Mouse (Mus musculus): ENCODE results near the gene Faf1.
"Not testable (repeated sequence)": the region's sequence is repeated elsewhere in the genome, so short reads cannot be mapped to it uniquely, and the experiment has no call there.

DNA sequence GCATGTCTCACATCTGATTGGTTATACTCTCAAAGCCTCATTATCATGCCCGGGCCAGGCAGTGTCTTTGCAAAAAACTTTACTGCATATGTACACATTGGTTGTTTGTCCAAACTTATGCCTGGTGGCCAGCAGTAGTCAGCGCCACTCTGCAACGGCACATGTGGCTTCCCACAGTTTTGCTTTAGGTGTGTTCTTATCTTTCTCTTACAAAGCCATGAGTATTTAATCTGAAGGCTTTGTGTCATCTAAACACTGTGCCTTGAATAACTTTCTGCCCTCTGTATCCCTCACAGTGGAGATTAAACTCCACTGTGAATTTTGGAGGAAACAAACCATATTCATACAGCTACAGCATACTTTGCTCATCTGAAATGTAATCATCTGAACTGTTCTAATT lies 24.3 kb downstream of the Faf1 start:
- not testable (repeated sequence) for TF ChIP-seq CTCF (IDR thresholded peaks at IDR 0.05; ENCODE audit: control insufficient read depth, insufficient read depth, insufficient replicate concordance, low read depth, low read length); POLR2A (IDR thresholded peaks at IDR 0.05; ENCODE audit: control insufficient read depth, low read depth, low read length)
